Mouse (Mus musculus) B cell, adult 2 months (primary cell): Measurements from ENCODE around the gene Atp6ap1.

Experiments
- DNase-seq, 2 experiments: peaks; one replicate each; pipeline ENCODE4 v3.0.0; 2022

The Atp6ap1 gene

DNA sequence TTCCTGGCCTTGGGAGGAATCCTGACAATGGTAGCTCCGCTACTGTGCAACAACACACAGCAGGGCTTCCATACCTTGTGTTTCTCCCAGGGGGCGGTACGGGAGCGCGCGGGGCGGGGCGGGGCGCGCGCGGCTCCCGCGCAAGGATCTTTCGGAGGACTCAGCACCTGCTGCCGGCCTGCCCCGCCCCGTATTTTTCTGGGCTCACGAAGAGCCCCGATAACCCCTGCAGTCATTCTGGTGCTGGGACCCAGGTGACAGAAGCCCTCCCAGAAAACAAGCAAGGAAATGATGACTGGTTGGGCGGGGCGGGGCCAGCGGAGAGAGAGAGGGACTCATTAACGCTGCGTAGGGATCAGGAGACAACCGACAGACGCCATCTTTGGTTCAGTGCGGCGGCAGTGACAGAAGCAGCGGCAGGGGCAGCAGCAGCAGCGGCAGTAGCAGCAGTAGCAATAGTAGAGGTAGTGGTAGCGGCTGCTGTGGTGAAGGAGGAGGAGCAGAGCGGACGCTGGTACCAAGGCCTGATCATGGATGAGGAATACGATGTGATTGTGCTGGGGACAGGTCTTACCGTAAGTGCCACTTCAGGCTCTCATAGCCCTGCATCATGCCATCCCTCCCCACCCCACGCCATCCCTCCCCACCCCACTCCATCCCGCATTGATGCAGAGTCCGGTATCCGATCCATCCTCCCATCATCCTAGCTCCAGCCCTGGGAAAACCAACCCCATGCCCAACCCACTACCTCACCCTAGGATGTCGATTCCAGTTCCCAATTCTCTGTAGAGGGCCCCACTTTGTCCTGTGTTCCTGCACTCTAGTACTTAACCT, 8.2 kb downstream of the Atp6ap1 start, which contains the start of gene Gdi1:
Gdi1 (plus strand) TSS at position 132 of the 834 bp plus-strand sequence.
- peak; percentile 81 to 83 for DNase-seq

GRCm38 (mm10) chrX:74312540-74313464, 15.9 kb downstream of the Atp6ap1 start, which contains the start of gene Fam50a:
TSS of gene Fam50a (plus strand) at chrX:74313033.
- peak; percentile 86 to 90 for DNase-seq

- DNase-seq, result peak; percentile 72 to 74
Measured at GRCm38 (mm10) chrX:74328725-74329161, 31.8 kb downstream of the Atp6ap1 start, which contains the start of gene Plxna3. TSS of gene Plxna3 (plus strand) at chrX:74329066.

GRCm38 (mm10) chrX:74329215-74329671, 32.3 kb downstream of the Atp6ap1 start:
- no peak for DNase-seq

DNA sequence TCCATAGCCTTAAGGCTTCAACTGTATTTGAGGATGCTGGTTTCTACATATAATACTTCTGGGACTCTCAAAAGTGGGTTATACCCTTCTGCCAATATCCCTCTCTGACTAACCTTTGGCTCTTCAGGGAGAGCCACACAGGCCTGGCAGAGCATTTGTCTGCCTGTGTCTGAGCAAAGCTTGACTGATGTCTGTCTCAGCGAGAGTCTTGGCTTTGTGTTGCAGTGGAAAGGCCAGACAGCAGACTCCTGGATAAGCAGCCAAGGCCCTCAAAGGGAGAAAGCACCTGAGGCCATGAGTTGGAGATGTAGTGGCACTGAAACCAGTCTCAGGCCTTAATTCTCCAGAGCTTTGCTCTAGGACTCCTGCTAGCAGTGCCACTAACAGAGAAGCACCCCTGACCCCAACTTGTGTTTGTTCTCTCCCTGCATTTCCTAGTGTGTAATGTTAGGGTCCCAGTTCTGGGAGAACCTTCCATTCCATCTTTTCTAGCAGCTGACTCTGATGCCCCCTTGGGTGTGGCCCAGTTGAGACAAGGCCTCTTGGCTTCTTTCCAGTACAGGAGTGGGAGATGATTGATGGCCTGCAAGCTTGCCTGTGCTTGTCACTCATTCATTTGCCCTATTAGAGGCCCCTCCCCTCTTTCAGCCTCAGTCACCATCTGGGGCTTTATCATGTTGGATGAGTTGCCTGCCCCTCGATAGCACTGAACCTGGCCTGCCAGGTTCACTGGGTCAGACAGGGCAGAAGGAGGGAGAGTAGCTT, 33.5 kb downstream of the Atp6ap1 start:
- no peak for DNase-seq

GRCm38 (mm10) chrX:74352645-74353466, 56.0 kb downstream of the Atp6ap1 start:
- no peak for DNase-seq

GRCm38 (mm10) chrX:74353467-74353770, 56.5 kb downstream of the Atp6ap1 start, which contains the start of gene Lage3:
TSS of gene Lage3 (minus strand) at chrX:74353618.
- DNase-seq, result peak; percentile 78 to 80
